Mouse (Mus musculus) ES-Bruce4 (cell line): ENCODE data around the gene Dnah17. TPM values are rescaled to one million over a fixed set of nuclear protein-coding genes. Genes with fewer than 3 reads are reported as not detected.

Source experiments
- H3K27ac ChIP-seq: 2 replicates; pipeline ENCODE4 v1.5.1; 2012; ENCODE audit warnings: low read length, inconsistent platforms; ENCODE audit not compliant: insufficient read depth
- H3K27me3 ChIP-seq: 2 replicates; pipeline ENCODE4 v1.6.1; 2012; ENCODE audit warnings: mild to moderate bottlenecking, low read length, inconsistent platforms; ENCODE audit not compliant: control insufficient read depth, poor library complexity, insufficient read depth, severe bottlenecking
- H3K36me3 ChIP-seq: 2 replicates; pipeline ENCODE4 v1.6.1; 2012; ENCODE audit warnings: inconsistent platforms, mild to moderate bottlenecking, low read length, moderate library complexity; ENCODE audit not compliant: control insufficient read depth, poor library complexity, insufficient read depth, severe bottlenecking
- H3K4me1 ChIP-seq: one replicate; pipeline ENCODE4 v1.8.1; 2011; ENCODE audit warnings: low read length; ENCODE audit not compliant: control insufficient read depth, insufficient read depth
- H3K4me3 ChIP-seq: 2 replicates; pipeline ENCODE4 v1.5.1; 2011; ENCODE audit warnings: low read depth, mild to moderate bottlenecking, low read length
- H3K9ac ChIP-seq: 2 replicates; pipeline ENCODE4 v1.6.1; 2012; ENCODE audit warnings: low read depth, mild to moderate bottlenecking, inconsistent platforms; ENCODE audit not compliant: poor library complexity, severe bottlenecking
- H3K9me3 ChIP-seq: replicated peaks from 2 replicates; pipeline ENCODE4 v1.6.1; 2012; ENCODE audit warnings: mild to moderate bottlenecking, low read length, inconsistent platforms; ENCODE audit not compliant: control insufficient read depth, poor library complexity, insufficient read depth, severe bottlenecking
- CTCF ChIP-seq: IDR thresholded peaks from one replicate; pipeline ENCODE4 v1.8.1; 2011; ENCODE audit warnings: low read depth, low read length
- EP300 ChIP-seq: IDR thresholded peaks from 2 replicates; pipeline ENCODE4 v1.6.1; 2011; ENCODE audit warnings: low read depth, low read length; ENCODE audit not compliant: insufficient read depth
- POLR2A ChIP-seq: IDR thresholded peaks from one replicate; pipeline ENCODE4 v1.8.1; 2011; ENCODE audit warnings: low read length; ENCODE audit not compliant: insufficient read depth
- polyA plus RNA-seq: library from polyadenylated mRNA; stranded (reverse); fragments of >200 nt; gene quantifications from 2 replicates; pipeline ENCODE4 v1.2.4, GENCODE M21; 2011; ENCODE audit warnings: low read depth; ENCODE audit not compliant: missing spikeins, insufficient read depth, insufficient read length

Dnah17 gene
- polyA plus RNA-seq, 1 experiment = 0.49 TPM

DNA sequence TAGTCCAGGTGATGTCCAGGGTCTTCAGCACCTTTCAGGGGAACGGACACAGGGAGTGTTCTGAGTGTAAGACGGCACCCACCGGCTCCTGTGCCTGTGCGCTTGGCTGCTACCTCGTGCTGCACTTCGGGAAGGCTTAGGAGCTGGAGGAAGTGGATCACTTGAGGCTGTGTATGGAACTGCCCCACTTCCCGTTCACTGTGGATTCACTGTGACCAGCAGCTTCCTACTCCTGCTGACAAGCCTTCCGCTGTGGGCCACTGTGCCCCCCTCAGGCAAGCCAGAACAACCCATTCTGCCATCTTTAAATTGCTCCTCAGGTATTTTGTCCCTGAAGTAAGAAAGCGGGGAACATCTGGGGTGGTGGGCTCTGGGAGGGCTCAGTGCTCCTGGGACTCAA, 35.4 kb downstream of the Dnah17 start:
- H3K4me3 ChIP-seq = no peak overlapping the region
- H3K27ac ChIP-seq = no peak overlapping the region
- no peaks in the 10 kb centered on the region for H3K9me3 ChIP-seq
- TF ChIP-seq POLR2A (no peak), EP300 (no peak), CTCF (no peak)
- H3K9ac ChIP-seq = no peak overlapping the region
- H3K36me3 ChIP-seq = no peaks in the 10 kb centered on the region
- no peaks in the 10 kb centered on the region for H3K27me3 ChIP-seq
- peaks cover 7% of the 10 kb centered on the region for H3K4me1 ChIP-seq

- Histone ChIP-seq H3K27me3 (no peaks in the 10 kb centered on the region), H3K36me3 (no peaks in the 10 kb centered on the region), H3K4me3 (0 out of 2 replicates have a peak overlapping the region, but pooled peaks have one; percentile 9), H3K9me3 (no peaks in the 10 kb centered on the region), H3K4me1 (peaks cover 2% of the 10 kb centered on the region), H3K27ac (no peak overlapping the region), H3K9ac (no peak overlapping the region)
- peak; percentile 71 for TF ChIP-seq CTCF
- no peak for TF ChIP-seq EP300
Measured at GRCm38 (mm10) chr11:118091002-118091670, 39.3 kb downstream of the Dnah17 start.

DNA sequence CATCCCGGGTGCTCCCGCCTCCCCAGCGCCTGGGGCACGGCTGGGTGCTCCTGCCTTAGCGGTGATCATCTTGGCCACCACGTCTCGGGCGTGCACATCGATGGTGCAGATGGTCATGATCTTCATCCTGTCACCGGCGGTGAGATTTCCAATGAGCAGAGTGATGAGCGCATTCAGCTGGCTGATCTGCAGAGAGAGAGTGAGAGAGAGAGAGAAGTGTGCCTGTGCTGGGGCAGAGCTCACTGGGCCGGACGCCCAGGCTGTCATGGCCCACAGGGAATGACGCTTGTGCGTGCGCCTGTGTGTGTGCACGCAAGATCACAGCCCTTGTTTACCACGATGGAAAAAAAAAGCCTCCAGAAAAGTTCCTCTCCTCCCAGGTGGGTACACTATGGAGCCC, 41.5 kb downstream of the Dnah17 start:
- Histone ChIP-seq H3K27ac (no peak overlapping the region), H3K36me3 (no peaks in the 10 kb centered on the region), H3K4me3 (peak overlapping the region; percentile 44), H3K27me3 (no peaks in the 10 kb centered on the region), H3K9me3 (no peaks in the 10 kb centered on the region), H3K4me1 (peaks cover 2% of the 10 kb centered on the region), H3K9ac (no peak overlapping the region)
- TF ChIP-seq POLR2A (no peak), EP300 (no peak), CTCF (no peak)

GRCm38 (mm10) chr11:118085961-118086360, 44.5 kb downstream of the Dnah17 start:
- no peak overlapping the region for H3K9ac ChIP-seq
- no peak overlapping the region for H3K27ac ChIP-seq
- peaks cover 4% of the 10 kb centered on the region for H3K4me1 ChIP-seq
- no peaks in the 10 kb centered on the region for H3K36me3 ChIP-seq
- no peak for TF ChIP-seq CTCF
- TF ChIP-seq POLR2A = no peak
- no peak for TF ChIP-seq EP300
- no peaks in the 10 kb centered on the region for H3K27me3 ChIP-seq
- no peak overlapping the region for H3K4me3 ChIP-seq
- no peaks in the 10 kb centered on the region for H3K9me3 ChIP-seq

DNA sequence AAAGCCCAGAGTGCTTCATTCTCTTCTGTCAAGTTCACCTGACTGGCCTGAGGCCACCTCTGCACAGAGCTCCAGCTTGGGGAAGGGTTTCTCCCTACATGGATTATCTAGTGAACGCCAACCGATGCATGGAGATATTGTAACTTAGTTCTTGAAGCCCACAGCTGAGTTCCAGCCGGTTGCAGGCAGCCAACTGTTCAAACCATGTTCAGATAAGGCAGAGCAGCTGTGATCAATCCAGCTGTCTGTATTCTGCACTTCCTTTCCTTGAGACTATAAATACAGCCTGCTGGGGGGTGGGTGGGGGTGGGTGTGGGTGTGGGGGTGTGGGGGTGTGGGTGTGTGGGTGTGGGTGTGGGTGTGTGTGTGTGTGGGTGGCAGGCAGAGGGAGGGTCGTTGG, 45.3 kb downstream of the Dnah17 start:
- no peaks in the 10 kb centered on the region for H3K36me3 ChIP-seq
- H3K27me3 ChIP-seq = no peaks in the 10 kb centered on the region
- H3K27ac ChIP-seq = no peak overlapping the region
- peaks cover 4% of the 10 kb centered on the region for H3K4me1 ChIP-seq
- H3K4me3 ChIP-seq = no peak overlapping the region
- no peak for TF ChIP-seq EP300
- TF ChIP-seq POLR2A = no peak
- H3K9ac ChIP-seq = no peak overlapping the region
- H3K9me3 ChIP-seq = no peaks in the 10 kb centered on the region

- H3K36me3 ChIP-seq = no peaks in the 10 kb centered on the region
- no peaks in the 10 kb centered on the region for H3K27me3 ChIP-seq
- no peak overlapping the region for H3K4me3 ChIP-seq
- H3K9me3 ChIP-seq = no peaks in the 10 kb centered on the region
- TF ChIP-seq CTCF (no peak), EP300 (no peak), POLR2A (no peak)
- H3K9ac ChIP-seq = no peak overlapping the region
- peaks cover 4% of the 10 kb centered on the region for H3K4me1 ChIP-seq
- no peak overlapping the region for H3K27ac ChIP-seq
Measured at GRCm38 (mm10) chr11:118084266-118084665, 46.2 kb downstream of the Dnah17 start.
